Mouse (Mus musculus) hindbrain, postnatal 0 days (tissue): ENCODE measurements around the gene Gpsm2. TPM values are rescaled to one million over a fixed set of nuclear protein-coding genes. Genes with fewer than 3 reads are reported as not detected.
"Not testable (repeated sequence)": the region's sequence is repeated elsewhere in the genome, so short reads cannot be mapped to it uniquely, and the experiment has no call there.

ENCODE experiments used
- ATAC-seq: fragments of 200-750 bp; cut with Nextera tagmentation; 2 replicates; pipeline ENCODE4 v1.8.0; 2017; ENCODE audit warnings: mild to moderate bottlenecking, moderate TSS enrichment, moderate library complexity
- DNase-seq: peaks from one replicate; pipeline ENCODE4 v3.0.0-alpha.2; 2015; ENCODE audit warnings: low spot score
- H3K27ac ChIP-seq: fragments of 300-500 bp; sonication (generic); 2 replicates; pipeline ENCODE4 v1.5.1; 2014; ENCODE audit warnings: mild to moderate bottlenecking
- H3K27me3 ChIP-seq: fragments of 300-500 bp; sonication (generic); 2 replicates; pipeline ENCODE4 v1.6.1; 2014; ENCODE audit warnings: low read length, mixed read lengths; ENCODE audit not compliant: insufficient read depth
- H3K36me3 ChIP-seq: fragments of 300-500 bp; sonication (generic); 2 replicates; pipeline ENCODE4 v1.6.1; 2014; ENCODE audit warnings: low read length, mixed read lengths; ENCODE audit not compliant: insufficient read depth
- H3K4me1 ChIP-seq: fragments of 300-500 bp; sonication (generic); 2 replicates; pipeline ENCODE4 v1.6.1; 2014; ENCODE audit warnings: antibody characterized with exemption, low read length, mixed read lengths; ENCODE audit not compliant: insufficient read depth
- H3K4me2 ChIP-seq: fragments of 300-500 bp; sonication (generic); 2 replicates; pipeline ENCODE4 v1.6.1; 2014; ENCODE audit warnings: low read depth, mild to moderate bottlenecking, low read length, moderate library complexity, mixed read lengths
- H3K4me3 ChIP-seq: fragments of 300-500 bp; sonication (generic); 2 replicates; pipeline ENCODE4 v1.5.1; 2014; ENCODE audit warnings: low read length
- H3K9ac ChIP-seq: fragments of 300-500 bp; sonication (generic); replicated peaks from 2 replicates; pipeline ENCODE4 v1.6.1; 2014; ENCODE audit warnings: mild to moderate bottlenecking, low read length, moderate library complexity, mixed read lengths
- H3K9me3 ChIP-seq: fragments of 300-500 bp; sonication (generic); 2 replicates; pipeline ENCODE4 v1.6.1; 2016; ENCODE audit warnings: low read length, mixed read lengths
- CTCF ChIP-seq: IDR thresholded peaks from 2 replicates; pipeline ENCODE4 v1.5.1; 2016; ENCODE audit warnings: antibody characterized with exemption, control low read depth, low read depth
- WGBS: fragments of 180-500 bp; shearing (Covaris S2); extraction: QIAGEN DNeasy Blood & Tissue Kit; methylation state at CpG from one replicate; pipeline ENCODE4 v1.1.7; 2014; 5-methylcytosine and 5-hydroxymethylcytosine counted together
- polyA plus RNA-seq: library from polyadenylated mRNA; unstranded; fragments of >200 nt; fragmentation: Nextera tagmentation; extraction: Ambion mirVana; gene quantifications from 2 replicates; pipeline ENCODE4 v1.2.1, GENCODE M21; 2015
- total RNA-seq: library from RNA; depleted of rRNA; stranded (reverse); fragments of >200 nt; gene quantifications from 2 replicates; pipeline ENCODE4 v1.2.3, GENCODE M21; 2014

Gpsm2 gene
- total and polyA plus RNA-seq, 2 experiments from 2014 or later, result 12.9 to 16.8 TPM

DNA sequence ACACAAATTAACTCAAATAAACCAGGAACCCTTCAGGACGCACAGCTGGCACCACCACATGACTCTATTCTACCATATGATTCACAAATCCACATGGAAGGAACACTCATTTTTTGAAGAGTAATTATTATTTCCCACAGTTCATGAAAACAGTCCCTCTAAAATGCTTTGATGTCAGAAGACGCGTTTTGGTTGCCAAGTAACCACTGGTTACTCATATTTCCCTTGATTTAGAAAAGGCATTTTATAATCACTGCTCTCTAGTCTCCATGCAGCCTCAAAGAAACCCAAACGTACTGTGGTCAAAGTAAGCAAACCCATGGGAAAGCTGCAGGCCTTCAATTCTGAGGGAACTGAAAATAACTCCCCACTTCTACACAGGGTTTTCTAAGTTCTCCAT lies 32.1 kb downstream of the Gpsm2 start:
- WGBS, result 59% methylated on average over 4 of the region's 4 CpGs
- H3K4me2 ChIP-seq, result no peak overlapping the region
- DNase-seq (no peak), ATAC-seq (no peak)
- TF ChIP-seq CTCF, result no peak
- no peak overlapping the region for H3K9ac ChIP-seq
- H3K36me3 ChIP-seq, result peaks cover 4% of the 10 kb centered on the region; the same call in 1 of the 2 replicates
- H3K9me3 ChIP-seq, result no peaks in the 10 kb centered on the region
- no peaks in the 10 kb centered on the region for H3K27me3 ChIP-seq
- H3K4me3 ChIP-seq, result no peak overlapping the region
- no peaks in the 10 kb centered on the region for H3K4me1 ChIP-seq
- no peak overlapping the region for H3K27ac ChIP-seq

DNA sequence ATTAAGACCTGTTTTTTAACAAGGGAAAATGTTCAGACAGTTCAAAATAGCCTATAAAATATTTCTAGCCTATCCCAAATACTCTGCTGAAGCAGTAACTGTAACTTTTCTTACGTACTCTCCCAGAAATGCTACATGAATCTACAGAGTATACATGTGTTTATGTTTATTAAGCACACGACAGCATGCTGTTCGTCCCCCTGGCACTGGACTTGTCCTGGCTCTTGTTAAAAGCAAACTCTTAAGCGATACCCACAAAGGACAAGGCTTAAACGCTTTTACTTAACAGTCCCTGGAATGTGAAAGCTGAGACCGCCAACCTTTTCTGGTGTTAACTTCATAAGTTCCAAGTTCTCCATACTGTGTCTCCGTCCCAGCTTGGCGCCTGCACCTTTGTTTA lies 32.7 kb downstream of the Gpsm2 start:
- TF ChIP-seq CTCF, result no peak
- Histone ChIP-seq H3K36me3 (peaks cover 2% of the 10 kb centered on the region; the same call in 1 of the 2 replicates), H3K9ac (no peak overlapping the region), H3K4me1 (no peaks in the 10 kb centered on the region), H3K27ac (no peak overlapping the region), H3K4me2 (no peak overlapping the region), H3K9me3 (no peaks in the 10 kb centered on the region), H3K4me3 (no peak overlapping the region), H3K27me3 (no peaks in the 10 kb centered on the region)
- ATAC-seq (no peak), DNase-seq (no peak)
- WGBS, result 69% methylated on average over 8 of the region's 8 CpGs

- no peak for TF ChIP-seq CTCF
- DNase-seq (peak; percentile 43), ATAC-seq (peak; percentile 68)
- WGBS, result 31% methylated on average over 6 of the region's 6 CpGs
- Histone ChIP-seq H3K36me3 (no peaks in the 10 kb centered on the region; the same call in 1 of the 2 replicates), H3K4me3 (no peak overlapping the region), H3K27me3 (no peaks in the 10 kb centered on the region), H3K4me1 (no peaks in the 10 kb centered on the region), H3K27ac (no peak overlapping the region), H3K9ac (no peak overlapping the region), H3K4me2 (no peak overlapping the region), H3K9me3 (no peaks in the 10 kb centered on the region)
Measured at GRCm38 (mm10) chr3:108689015-108689441, 33.1 kb downstream of the Gpsm2 start.

DNA sequence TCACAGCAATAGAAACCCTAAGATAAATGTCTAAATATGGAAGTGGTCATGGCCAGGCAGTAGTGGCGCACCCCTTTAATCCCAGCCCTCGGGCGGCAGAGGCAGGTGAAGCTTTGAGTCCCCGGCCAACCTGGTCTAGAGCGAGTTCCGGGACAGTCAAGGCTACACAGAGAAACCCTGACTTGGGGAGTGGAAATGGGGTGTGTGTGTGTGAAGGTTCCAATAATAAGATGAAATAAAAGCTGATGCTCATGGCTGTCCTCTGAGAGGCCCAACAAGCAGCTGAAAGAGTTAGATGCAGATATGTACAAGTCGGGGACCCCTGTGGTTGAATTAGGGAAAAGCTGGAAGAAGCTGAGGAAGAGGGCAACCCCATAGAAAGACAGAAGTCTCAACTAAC lies 36.4 kb downstream of the Gpsm2 start:
- no peak overlapping the region for H3K4me3 ChIP-seq
- H3K4me2 ChIP-seq, result no peak overlapping the region
- H3K9ac ChIP-seq, result no peak overlapping the region
- H3K27ac ChIP-seq, result no peak overlapping the region
- 97% methylated on average over 7 of the region's 7 CpGs for WGBS
- DNase-seq (no peak), ATAC-seq (no peak)
- no peak for TF ChIP-seq CTCF
- no peaks in the 10 kb centered on the region for H3K27me3 ChIP-seq
- H3K36me3 ChIP-seq, result peaks cover 12% of the 10 kb centered on the region; the same call in 1 of the 2 replicates
- no peaks in the 10 kb centered on the region for H3K9me3 ChIP-seq
- no peaks in the 10 kb centered on the region for H3K4me1 ChIP-seq

DNA sequence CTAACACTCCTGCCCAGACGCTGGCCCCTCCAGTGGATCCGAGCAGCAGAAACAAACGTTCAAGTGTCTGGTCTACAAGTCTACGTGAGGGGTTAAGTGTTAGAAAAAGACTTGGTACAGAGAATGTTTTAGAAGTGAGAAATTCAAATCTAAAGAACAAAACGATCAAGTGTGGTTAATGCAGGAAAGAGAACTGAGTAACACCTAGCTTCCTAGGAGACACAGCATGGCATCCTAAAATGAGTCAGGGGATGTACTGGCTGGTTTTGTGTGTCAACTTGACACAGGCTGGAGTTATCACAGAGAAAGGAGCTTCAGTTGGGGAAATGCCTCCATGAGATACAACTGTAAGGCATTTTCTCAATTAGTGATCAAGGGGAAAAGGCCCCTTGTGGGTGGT lies 38.5 kb downstream of the Gpsm2 start:
- not testable (repeated sequence) for H3K27ac ChIP-seq, H3K4me2 ChIP-seq, DNase-seq, ATAC-seq, H3K9me3 ChIP-seq, H3K4me3 ChIP-seq, H3K9ac ChIP-seq, H3K4me1 ChIP-seq, H3K27me3 ChIP-seq
- WGBS, result 95% methylated on average over 5 of the region's 5 CpGs
- peaks cover 21% of the 10 kb centered on the region; the same call in 1 of the 2 replicates for H3K36me3 ChIP-seq

- TF ChIP-seq CTCF, result no peak
- Histone ChIP-seq H3K4me3 (no peak overlapping the region), H3K36me3 (peaks cover 26% of the 10 kb centered on the region; the same call in 1 of the 2 replicates), H3K9me3 (no peaks in the 10 kb centered on the region), H3K27ac (no peak overlapping the region), H3K27me3 (no peaks in the 10 kb centered on the region), H3K9ac (no peak overlapping the region), H3K4me1 (no peaks in the 10 kb centered on the region), H3K4me2 (no peak overlapping the region)
- 76% methylated on average over 4 of the region's 4 CpGs for WGBS
- DNase-seq, result no peak
- ATAC-seq, result no peak
Measured at GRCm38 (mm10) chr3:108681004-108681403, 41.1 kb downstream of the Gpsm2 start.

DNA sequence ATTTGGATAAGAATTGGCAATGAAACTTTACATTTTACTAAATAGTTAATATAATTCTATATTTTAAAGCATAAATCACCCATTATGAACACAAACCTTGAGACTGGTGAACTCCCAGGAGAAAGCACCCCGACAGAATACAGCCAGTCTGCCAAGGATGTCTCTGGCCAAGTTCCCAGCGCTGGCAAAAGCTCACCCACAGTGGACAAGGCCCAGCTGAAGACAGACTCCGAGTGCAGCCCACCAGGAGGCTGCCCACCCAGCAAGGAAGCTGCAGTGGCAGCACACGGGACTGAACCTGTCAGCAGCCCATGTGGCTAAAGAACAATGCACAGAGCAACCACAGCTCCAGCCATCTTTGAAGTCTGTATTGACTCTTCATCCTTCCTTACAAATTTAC lies 45.5 kb downstream of the Gpsm2 start:
- H3K4me2 ChIP-seq, result no peak overlapping the region
- DNase-seq (peak; percentile 43), ATAC-seq (peak; percentile 55; the same call in 1 of the 2 replicates)
- WGBS, result 43% methylated on average over 4 of the region's 4 CpGs
- H3K36me3 ChIP-seq, result peaks cover 32% of the 10 kb centered on the region
- H3K4me1 ChIP-seq, result no peaks in the 10 kb centered on the region
- no peak for TF ChIP-seq CTCF
- H3K27me3 ChIP-seq, result no peaks in the 10 kb centered on the region
- no peak overlapping the region for H3K27ac ChIP-seq
- no peak overlapping the region for H3K4me3 ChIP-seq
- no peaks in the 10 kb centered on the region for H3K9me3 ChIP-seq
- no peak overlapping the region for H3K9ac ChIP-seq
